Mouse (Mus musculus): ENCODE measurements around the gene Cfap206. TPM values are rescaled to one million over a fixed set of nuclear protein-coding genes. Genes with fewer than 3 reads are reported as not detected.
"Not testable (repeated sequence)": the region's sequence is repeated elsewhere in the genome, so short reads cannot be mapped to it uniquely, and the experiment has no call there.

Cfap206 gene
- total RNA-seq (2015), result not detected in 2 replicates
- not detected in 2 replicates for total RNA-seq (2017)

DNA sequence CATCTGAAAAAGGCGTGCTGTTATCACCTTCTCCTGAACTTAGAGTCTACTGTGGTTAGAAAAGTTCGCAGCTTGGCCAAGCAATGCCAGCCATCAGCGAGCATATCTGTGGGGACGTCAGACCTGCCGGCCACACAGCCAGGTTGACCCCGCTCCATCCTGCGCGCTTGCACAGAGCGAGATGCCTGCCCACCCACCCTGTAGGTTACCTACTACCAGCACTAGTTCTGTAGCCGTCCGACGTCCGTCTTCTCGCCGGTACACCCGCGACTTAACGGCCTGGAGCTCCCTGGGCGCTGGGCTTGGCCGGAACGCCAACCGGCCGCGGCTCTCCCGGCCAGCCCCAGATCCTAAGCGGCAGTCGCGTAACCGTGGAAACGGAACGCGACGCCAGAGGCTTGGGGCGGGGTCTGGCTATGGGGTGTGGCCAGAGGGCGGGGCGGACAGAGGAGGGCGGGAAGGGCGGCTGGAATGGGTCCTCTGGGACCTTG lies at the start of gene Cfap206:
TSS of gene Cfap206 (minus strand) at position 356 of the 491 bp plus-strand sequence.
- peak; percentile 91 for ATAC-seq (ENCODE audit: poor library complexity, severe bottlenecking)

DNA sequence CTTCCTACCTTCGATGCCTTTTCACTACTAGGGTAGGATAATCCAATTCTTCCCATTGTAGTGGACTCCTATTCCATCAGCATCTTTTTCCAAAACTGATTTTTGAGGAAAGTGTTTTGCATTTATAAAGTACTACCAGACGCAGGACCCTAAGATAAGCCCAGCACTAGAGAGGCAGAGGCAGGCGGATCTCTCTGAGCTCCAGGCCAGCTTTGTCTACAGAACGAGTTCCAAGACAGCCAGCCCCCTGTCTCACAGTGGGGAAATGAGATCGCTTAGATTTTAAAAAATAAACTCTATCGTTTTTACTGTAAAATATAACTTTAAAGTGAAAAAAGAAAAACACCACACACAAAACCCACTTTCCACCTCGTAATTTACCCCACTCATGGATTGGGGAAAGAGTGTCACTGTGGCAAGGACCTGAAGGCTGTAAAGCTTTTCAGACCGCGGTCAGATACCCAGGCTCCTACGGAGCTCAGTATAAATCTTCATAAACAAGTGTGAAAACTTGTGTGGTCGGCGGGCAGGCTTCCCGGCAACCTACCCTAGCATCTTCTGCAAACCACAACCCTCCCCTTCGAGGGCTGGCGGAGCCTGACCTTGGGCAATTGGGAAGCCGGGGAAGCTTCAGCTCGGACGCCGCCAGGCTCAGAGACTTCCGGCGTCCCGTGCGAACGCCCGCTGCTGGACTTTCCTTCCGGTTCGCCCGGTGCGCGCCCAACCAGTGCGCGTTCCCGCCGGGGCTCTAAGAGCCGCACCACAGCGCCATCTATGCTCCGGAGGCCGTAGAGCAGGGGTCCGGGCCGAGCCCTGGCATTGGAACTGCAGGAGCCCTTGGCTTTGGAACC lies 47.9 kb upstream of the Cfap206 start, which contains the start of gene Smim8:
TSS of gene Smim8 (minus strand) at position 747 of the 851 bp plus-strand sequence.
- peak; percentile 100 for ATAC-seq (ENCODE audit: poor library complexity, severe bottlenecking)

DNA sequence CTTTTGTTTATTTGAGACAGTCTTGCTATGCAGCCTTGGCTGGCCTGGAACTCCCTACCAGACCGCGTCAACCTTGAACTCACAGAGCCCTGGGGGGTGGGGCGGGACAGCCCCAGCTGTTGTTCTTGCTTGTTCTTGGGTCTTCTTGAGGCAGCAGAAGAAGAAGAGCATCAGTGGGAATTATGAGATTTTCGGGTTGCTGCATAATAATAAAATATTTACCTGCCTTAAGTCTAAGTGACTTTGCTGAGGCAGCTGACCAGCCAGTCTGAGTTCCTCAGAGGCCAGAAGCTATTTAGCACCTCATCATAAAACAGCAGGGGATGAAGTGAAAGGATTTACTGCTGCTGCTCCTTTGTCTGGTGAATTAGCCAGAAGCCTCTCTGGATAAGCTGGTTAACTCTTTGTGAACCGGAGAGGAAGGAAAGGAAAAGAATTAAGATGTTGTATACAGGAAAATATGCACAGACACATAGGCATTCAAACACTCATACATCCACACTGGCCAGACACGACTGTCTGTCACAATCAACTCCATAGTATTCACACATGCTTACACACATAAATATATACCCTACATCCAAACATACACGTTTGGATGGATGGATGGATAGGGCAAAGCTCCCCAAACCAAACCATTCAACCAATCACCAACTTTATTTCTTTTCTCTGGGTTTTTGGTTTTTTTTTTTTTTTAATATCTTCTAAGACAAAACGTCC lies 41.8 kb upstream of the Cfap206 start:
- ATAC-seq (ENCODE audit: poor library complexity, severe bottlenecking), result no peak

DNA sequence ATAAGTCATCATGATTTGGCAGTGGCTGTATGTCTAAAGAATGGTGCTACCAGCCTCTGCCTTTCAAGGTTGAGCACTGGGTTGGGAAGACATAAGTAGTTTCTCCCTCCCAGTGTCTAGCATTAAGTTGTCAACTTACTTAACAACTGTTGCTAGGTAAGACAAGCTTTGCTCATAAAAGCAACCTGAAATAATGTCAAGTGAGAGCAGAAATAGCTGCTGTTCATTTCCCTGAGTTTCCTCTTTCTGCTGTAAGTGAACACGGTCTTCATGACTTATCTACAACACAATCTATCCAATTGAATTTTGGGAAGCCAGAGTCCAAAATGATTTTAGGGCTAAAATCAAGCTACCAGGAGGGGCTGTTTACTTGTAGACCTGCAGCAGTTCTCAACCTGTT lies 26.2 kb upstream of the Cfap206 start, which contains the start of gene Gm136:
TSS of gene Gm136 (minus strand) at position 101 of the 400 bp plus-strand sequence.
- no peak for ATAC-seq (ENCODE audit: poor library complexity, severe bottlenecking)

DNA sequence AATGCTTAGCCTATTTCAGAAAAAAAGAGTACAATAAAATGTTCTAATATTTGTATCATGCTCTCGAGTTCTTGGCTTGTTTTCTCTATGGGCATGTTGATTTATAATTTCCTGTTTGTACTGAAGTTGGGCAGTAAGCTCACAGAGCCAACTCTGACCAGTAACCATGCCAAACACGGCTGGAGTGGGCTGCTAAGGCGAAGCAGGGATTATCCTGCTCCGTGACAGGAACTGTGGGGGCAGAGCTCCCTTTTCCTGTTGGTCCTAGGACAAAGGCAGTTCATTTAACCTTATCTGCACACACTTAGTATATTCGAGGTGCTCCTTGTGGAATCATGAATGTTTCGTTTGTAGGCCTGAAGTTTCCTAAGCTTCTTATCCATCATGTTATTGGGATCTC lies 19.2 kb upstream of the Cfap206 start:
- no peak for ATAC-seq (ENCODE audit: poor library complexity, severe bottlenecking)

DNA sequence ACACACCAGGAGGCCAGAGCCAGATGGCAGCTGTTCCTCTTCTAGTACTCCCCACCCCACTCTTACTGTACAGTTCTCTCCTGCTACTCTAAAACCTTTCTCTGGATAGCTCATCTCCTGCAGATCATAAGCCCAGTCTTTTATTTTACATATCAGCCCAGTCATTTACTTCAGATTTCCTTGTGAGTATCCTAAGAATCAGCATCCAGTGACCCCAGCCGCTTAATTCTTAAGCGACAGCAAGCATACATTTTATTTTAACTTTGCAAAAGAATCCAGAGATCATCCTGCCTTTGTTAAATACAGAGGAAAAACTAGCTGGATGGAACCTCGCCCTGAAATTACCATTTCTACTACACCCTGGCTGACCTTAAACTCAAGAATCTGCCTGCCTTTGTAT lies 4.5 kb upstream of the Cfap206 start:
- ATAC-seq (ENCODE audit: poor library complexity, severe bottlenecking), result no peak

DNA sequence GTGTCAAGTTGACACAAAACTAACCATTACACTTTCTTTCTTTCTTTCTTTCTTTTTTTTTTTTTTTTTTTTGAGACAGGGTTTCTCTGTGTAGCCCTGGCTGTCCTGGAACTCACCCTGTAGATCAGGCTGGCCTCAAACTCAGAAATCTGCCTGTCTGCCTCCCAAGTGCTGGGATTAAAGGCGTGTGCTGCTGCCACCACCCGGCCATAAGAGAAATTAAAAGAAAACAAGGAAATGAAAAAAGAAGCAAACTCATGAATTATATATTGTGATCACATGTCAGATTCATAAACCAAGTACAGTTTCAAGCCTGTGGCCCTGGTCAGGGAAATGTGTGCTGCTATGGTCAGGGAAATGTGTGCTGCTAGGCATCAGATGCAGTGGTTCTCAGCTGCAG lies 3.4 kb upstream of the Cfap206 start:
- 0 out of 2 replicates have a peak, but pooled peaks have one; percentile 21 for ATAC-seq (ENCODE audit: poor library complexity, severe bottlenecking)

DNA sequence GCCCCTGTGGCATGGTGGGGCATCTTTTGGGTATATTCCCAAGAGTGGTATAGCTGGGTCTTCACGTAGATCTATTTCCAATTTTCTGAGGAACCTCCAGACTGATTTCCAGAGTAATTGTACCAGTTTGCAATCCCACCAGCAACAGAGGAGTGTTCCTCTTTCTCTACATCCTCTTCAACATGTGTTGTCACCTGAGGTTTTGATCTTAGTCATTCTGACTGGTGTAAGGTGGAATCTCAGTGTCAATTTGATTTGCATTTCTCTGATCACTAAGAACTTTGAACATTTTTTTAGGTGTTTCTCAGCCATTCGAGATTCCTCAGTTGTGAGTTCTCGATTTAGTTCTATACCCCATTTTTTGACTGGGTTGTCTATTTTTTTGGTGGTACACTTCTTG lies 4.3 kb downstream of the Cfap206 start:
- not testable (repeated sequence) for ATAC-seq (ENCODE audit: poor library complexity, severe bottlenecking)

DNA sequence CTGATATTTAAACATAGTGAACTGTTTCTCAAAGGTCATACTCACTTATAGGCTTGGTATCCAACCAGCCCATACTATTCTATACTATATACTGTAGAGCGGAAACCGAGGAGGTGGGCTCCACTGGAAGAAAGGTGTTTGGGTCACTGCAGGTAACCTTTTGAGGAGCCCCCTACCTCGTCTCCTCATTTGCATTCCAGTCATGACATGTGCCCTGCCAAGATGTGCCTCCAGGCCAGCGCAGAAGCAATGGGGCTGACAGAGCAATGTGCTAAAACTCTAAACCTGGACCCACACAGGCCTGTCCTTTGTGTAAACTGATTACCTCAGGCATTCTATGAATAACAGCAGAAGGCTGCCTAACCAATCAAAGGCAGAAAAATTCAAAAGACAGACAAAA lies 5.7 kb downstream of the Cfap206 start:
- no peak for ATAC-seq (ENCODE audit: poor library complexity, severe bottlenecking)

DNA sequence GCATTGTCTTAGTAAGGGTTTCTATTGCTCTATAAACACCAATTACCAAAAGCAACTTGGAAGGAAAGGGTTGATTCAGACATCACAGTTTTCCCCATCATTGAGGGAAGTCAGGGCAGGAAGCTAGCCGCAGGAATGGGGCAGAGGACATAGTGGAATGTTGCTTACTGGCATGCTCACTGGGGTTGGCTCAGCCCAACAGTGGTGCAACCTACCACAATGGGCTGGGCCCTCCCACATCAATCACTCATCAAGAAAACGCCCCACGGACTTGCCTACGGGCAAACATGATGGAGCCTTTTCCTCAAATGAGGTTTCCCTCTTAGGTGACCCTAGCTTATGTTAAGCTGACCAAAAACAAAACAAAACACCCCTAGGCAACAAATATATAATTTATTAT lies 6.8 kb downstream of the Cfap206 start:
- no peak for ATAC-seq (ENCODE audit: poor library complexity, severe bottlenecking)

DNA sequence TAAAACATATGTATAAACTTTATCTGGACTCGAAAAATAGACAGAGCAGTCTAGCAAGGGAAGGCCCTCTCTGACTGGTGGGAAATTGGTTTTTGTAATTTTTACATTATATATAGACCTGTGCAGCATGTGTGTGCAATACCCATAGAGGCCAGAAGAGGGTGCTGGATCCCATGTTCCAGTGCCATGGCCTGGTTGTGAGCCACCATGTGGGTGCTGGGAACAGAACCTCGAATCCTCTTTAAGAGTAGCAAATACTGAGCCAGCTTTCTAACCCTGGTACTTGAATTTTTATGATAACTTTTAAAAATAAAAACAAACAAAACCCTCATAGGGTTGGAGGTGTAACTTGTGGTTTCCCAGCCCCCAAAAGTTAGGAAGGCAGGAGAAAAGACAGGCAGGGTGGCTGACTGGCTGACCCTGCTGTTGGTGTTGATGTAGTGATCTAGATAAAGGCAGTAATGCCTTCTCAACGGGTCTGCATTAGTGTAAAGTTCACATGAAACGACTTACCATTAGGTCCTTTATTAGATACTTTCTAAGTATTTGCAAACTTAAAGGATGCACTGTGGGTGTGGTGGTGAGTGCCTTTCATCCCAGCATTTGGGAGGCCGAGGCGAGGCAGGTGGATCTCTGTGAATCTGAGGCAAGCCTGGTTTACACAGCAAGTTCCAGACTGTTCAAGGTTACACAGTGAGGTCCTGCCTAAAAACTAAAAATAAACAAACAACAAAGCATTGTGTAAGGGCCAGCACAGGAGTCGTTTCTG lies 9.7 kb downstream of the Cfap206 start:
- ATAC-seq (ENCODE audit: poor library complexity, severe bottlenecking), result no peak

DNA sequence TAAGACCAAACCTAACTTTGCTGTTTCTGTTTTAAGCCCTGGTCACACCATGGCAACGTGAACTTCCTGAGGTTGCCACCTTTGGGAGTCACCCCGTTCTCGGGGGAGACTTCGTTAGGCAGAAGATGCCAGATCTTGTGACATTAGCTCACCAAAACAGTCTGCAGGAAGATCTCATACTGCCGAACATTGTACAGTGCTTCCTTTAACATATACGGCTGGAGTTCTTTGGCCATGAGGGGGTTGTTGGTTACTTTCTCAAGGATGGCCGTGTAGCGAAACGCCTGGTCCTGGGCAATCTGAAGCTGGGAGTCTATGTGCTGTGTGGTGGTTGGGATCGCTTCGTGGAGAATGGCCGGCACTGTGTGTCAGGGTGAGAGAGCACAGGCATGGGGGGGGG lies 10.6 kb downstream of the Cfap206 start:
- ATAC-seq (ENCODE audit: poor library complexity, severe bottlenecking), result no peak

DNA sequence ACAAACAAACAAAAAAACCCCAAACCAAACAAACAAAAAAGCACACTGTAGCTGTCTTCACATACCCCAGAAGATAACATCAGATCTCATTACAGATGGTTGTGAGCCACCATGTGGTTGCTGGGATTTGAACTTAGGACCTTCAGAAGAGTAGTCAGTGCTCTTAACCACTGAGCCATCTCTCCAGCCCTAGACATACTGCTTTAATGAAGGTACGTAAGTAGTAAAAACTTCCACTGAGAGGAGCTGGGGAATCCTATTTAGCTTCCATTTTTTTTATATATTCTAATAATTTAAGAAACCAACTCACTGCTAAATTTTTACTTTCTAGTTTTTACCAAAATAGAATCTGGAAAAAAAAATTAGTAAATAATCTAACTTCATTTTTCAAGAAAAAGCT lies 14.9 kb downstream of the Cfap206 start:
- no peak for ATAC-seq (ENCODE audit: poor library complexity, severe bottlenecking)

DNA sequence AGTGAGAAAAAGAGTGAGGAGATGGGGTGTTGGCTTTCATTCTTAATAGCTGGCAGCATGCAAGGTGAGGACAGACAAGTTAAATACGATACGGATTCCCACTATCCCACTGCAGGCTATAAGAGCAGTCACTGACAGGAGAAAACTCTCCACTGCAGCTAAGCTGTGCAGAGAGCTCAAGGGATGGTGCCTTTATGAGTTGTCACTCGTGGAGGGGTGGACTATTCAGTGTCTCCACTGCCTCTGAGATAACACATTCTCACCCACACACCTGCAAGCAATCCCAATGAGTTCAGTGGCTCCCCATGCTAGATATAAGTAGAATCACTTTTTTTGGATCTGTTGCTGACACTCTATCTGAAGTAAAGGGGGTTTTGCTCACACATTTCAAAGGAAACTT lies 21.9 kb downstream of the Cfap206 start:
- no peak for ATAC-seq (ENCODE audit: poor library complexity, severe bottlenecking)

DNA sequence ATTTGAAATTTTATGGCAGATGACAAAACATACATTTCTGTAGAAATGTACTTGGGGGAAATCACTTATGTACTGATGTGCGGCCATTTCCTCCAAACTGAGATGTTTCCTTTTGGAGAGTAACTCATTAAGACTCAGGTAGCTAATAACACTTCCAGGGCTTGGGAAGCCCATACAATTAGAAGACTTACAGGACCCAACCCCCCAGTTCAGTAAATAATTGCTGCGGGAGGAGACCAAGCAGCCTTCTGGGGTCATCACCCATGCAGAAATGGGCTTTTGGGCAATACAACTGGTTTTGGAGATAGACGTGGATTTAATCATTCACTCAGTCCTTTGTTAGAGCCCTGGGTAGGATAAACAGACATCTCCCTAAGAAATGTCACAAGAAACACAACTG lies 22.8 kb downstream of the Cfap206 start:
- ATAC-seq (ENCODE audit: poor library complexity, severe bottlenecking), result no peak

DNA sequence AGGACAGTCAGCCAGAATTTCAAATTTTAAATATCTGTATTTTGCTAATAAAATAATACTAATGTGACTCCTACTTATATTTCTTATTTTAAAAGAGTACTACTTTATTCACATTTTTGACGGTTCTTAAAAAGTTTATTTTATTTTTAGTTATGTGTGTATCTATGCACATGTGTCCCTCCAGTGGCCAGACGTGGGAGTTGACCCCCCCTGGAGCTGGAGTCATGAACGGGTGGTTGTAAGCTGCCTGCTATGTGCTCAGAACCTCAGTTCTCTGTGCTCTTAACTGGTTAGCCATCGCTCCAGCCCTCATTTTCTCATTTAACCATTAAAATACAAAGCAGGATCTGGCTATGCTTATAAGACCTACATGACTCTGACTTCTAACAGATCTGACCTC lies 27.0 kb downstream of the Cfap206 start:
- no peak for ATAC-seq (ENCODE audit: poor library complexity, severe bottlenecking)

DNA sequence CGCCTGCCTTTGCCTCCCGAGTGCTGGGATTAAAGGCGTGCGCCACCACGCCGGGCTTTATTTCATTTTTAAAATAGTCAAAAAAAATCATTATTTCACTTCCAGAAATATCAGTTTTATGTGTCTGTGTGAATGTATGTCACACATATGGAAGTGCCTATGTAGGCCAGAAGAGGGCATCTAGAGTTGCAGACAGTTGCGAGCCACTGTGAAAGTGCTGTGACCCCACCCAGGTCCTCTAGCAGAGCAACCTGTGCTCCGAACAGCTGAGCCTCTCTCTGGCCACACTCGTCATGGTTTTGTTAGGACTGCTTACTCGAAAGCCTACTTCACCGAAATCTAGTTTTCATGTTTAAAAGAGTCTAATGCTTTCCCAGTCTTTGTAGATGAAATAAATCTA lies 27.8 kb downstream of the Cfap206 start:
- no peak for ATAC-seq (ENCODE audit: poor library complexity, severe bottlenecking)

DNA sequence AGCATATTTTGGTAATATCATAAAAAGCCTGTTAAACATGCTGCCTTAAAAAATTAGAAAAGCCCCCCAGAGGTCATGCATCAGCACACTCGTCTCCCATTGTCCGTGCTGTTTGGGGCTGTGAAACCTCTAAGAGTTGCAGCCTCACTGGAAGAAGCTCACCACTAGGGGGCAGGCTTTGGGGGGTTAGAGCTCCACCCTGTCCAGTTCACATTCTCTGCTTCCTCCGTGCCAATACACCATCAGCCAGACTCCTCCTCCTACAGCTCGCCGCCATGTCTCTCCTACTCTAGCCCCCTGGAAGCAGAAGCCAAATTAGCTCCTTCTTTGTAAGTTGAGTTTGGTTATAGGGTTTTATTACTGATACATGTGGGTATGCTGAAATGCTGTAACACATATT lies 28.5 kb downstream of the Cfap206 start:
- peak; percentile 74 for ATAC-seq (ENCODE audit: poor library complexity, severe bottlenecking)

DNA sequence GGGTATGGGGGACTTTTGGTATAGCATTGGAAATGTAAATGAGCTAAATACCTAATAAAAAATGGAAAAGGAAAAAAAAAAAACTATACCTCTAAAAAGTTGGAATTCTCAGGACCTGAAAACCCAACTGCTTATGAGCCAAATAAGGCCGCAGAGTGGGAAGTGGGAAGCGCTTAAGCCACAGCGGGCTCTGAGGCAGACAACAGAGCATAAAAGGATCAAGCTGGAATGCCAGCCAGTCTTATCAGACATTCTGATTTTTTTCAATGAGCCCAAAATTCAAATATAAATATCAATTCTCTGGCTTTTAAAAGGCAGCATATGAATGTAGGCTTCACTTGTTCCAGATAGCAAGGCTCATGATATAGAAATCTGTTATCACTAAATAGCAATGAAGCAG lies 42.0 kb downstream of the Cfap206 start:
- ATAC-seq (ENCODE audit: poor library complexity, severe bottlenecking), result no peak

DNA sequence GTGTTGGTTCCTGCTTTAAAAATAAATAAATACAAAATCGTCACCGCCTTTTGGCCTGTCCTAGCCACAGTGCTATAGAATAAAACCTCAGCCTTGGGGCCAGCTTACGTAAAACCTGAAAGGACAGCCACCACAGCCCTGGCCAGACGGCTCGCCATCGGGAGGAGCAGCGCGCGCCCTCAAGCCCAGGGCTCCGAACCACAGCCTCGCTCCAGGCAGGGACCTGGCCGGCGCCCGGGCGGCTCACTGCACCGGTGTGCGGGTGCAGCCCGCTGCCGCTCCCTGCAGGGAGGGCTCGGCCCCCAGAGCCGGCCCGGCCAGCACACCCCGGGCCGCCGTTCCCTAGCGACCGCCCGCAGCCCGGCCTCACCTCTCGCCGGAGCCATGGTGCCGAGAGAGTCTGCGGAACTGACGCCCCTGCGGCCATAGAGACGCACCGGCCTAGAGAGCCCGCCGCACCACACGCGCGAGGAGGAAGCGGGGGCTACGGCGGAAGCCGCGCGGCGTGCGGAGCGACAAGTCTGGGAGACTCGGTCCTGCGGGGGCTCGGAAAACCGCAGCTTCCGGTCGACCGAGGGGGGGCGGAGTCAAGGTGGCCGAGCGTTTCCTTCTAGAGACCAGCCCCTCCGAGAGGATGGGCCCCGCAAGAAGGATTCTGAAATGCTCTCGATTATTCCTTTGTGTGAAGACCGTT lies 43.0 kb downstream of the Cfap206 start, which contains the start of gene Slc35a1:
TSS of gene Slc35a1 (minus strand) at position 565 of the 694 bp plus-strand sequence.
- ATAC-seq (ENCODE audit: poor library complexity, severe bottlenecking), result peak; percentile 99

Measured in megakaryocyte, adult 5-6 weeks (primary cell).